Mouse (Mus musculus): Measurements from ENCODE around the gene Apbb2.

The Apbb2 gene

GRCm38 (mm10) chr5:66384806-66385446, 233.7 kb downstream of the Apbb2 start:
- DNase-seq (ENCODE audit: low spot score in 2 of 2) = no peak

GRCm38 (mm10) chr5:66384114-66384513, 234.5 kb downstream of the Apbb2 start:
- no peak for DNase-seq (ENCODE audit: low spot score in 2 of 2)

- DNase-seq (ENCODE audit: low spot score in 2 of 2) = no peak
Observed at GRCm38 (mm10) chr5:66382111-66382510, 236.5 kb downstream of the Apbb2 start.

GRCm38 (mm10) chr5:66378968-66379367, 239.6 kb downstream of the Apbb2 start:
- DNase-seq (ENCODE audit: low spot score in 2 of 2) = no peak

- DNase-seq (ENCODE audit: low spot score in 2 of 2) = no peak
Observed at GRCm38 (mm10) chr5:66376589-66377270, 241.9 kb downstream of the Apbb2 start.

- DNase-seq (ENCODE audit: low spot score in 2 of 2) = no peak
Observed at GRCm38 (mm10) chr5:66374413-66374812, 244.2 kb downstream of the Apbb2 start.

- DNase-seq (ENCODE audit: low spot score in 2 of 2) = no peak
Observed at GRCm38 (mm10) chr5:66373515-66374164, 244.9 kb downstream of the Apbb2 start.

GRCm38 (mm10) chr5:66371131-66371530, 247.5 kb downstream of the Apbb2 start:
- no peak for DNase-seq (ENCODE audit: low spot score in 2 of 2)

- DNase-seq (ENCODE audit: low spot score in 2 of 2) = no peak
Observed at GRCm38 (mm10) chr5:66368966-66369365, 249.6 kb downstream of the Apbb2 start.

- DNase-seq (ENCODE audit: low spot score in 2 of 2) = no peak
Observed at GRCm38 (mm10) chr5:66367641-66368040, 250.9 kb downstream of the Apbb2 start.

- no peak for DNase-seq (ENCODE audit: low spot score in 2 of 2)
Observed at GRCm38 (mm10) chr5:66363274-66364261, 255.0 kb downstream of the Apbb2 start.

GRCm38 (mm10) chr5:66360739-66361138, 257.8 kb downstream of the Apbb2 start:
- no peak for DNase-seq (ENCODE audit: low spot score in 2 of 2)

- DNase-seq (ENCODE audit: low spot score in 2 of 2) = no peak
Observed at GRCm38 (mm10) chr5:66359742-66360423, 258.7 kb downstream of the Apbb2 start.

GRCm38 (mm10) chr5:66355147-66355546, 263.4 kb downstream of the Apbb2 start:
- no peak for DNase-seq (ENCODE audit: low spot score in 2 of 2)

- DNase-seq (ENCODE audit: low spot score in 2 of 2) = no peak
Observed at GRCm38 (mm10) chr5:66353876-66354275, 264.7 kb downstream of the Apbb2 start.

- no peak for DNase-seq (ENCODE audit: low spot score in 2 of 2)
Observed at GRCm38 (mm10) chr5:66351836-66352390, 266.7 kb downstream of the Apbb2 start.

- DNase-seq (ENCODE audit: low spot score in 2 of 2) = no peak
Observed at GRCm38 (mm10) chr5:66351064-66351463, 267.5 kb downstream of the Apbb2 start.

- DNase-seq (ENCODE audit: low spot score in 2 of 2) = no peak
Observed at GRCm38 (mm10) chr5:66350611-66351010, 268.0 kb downstream of the Apbb2 start.

- DNase-seq (ENCODE audit: low spot score in 2 of 2) = no peak
Observed at GRCm38 (mm10) chr5:66348421-66348820, 270.2 kb downstream of the Apbb2 start.

GRCm38 (mm10) chr5:66346756-66347155, 271.8 kb downstream of the Apbb2 start:
- DNase-seq (ENCODE audit: low spot score in 2 of 2) = no peak

- DNase-seq (ENCODE audit: low spot score in 2 of 2) = no peak
Observed at GRCm38 (mm10) chr5:66345140-66345539, 273.4 kb downstream of the Apbb2 start.
